Mouse (Mus musculus) cerebellum, adult 9-10 months (tissue): ENCODE results near the gene Pxt1.

ENCODE experiments used
- DNase-seq: peaks from one replicate; pipeline ENCODE4 v3.0.0; 2022

Gene Pxt1

GRCm38 (mm10) chr17:28913940-28914339 lies 29.7 kb downstream of the Pxt1 start:
- DNase-seq: no peak

GRCm38 (mm10) chr17:28913200-28913599 lies 30.4 kb downstream of the Pxt1 start:
- no peak for DNase-seq

DNA sequence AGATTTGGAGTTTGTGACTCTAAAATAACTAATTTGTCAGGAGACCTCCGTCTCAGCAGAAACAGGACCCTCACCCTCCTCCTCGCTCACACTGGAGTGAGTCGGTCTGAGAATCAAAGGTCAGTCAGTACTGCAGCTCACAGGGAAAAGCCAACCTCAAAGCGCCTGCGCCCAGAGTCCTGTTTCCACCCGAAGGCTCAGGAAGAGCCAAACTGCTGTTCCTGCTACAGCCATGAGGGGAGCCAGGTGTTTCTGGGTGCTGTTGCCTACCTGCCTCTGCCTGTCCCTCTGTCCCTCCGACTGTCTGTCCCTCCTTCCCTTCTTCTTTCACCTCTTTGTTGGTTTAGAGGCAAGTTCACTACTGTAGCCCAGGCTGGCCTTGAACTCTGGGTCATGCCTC lies 33.5 kb downstream of the Pxt1 start:
- no peak for DNase-seq

DNA sequence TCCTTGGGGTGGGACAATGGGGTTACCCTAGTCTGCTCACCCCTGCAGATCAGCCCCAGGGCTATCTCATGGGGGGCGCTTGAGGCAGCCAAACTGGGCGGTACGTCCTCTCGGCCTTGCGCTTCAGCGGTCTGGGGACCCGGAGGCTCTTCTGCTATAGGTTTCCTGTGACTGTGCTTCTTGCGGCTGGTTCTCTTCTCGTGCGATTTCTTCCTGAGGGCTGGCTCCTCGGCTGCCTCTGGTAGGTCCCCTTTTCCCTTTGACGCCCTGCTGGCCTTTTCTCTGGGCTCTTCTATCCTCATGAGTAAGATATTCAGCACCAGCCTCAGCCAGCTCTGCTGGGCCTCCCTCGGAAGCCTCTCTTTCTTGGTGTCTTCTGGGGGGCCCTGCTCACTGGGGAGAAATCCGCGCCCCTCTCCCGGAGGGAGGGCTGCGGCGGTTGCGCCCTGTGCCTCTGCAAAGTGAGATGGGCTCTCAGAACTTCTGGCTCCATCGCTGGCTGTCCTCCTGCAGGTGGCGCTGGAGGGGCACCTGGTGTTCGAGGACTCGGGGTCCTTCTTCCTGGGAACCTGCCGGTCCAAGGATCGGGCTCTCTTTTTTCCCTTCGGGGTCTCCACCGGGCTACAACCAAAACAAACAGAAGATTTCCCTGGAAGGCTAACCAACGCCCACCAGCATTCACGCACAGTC lies 34.2 kb downstream of the Pxt1 start:
- no peak for DNase-seq

GRCm38 (mm10) chr17:28907959-28908358 lies 35.7 kb downstream of the Pxt1 start:
- no peak for DNase-seq

- DNase-seq: no peak
Observed at GRCm38 (mm10) chr17:28905377-28905916, 38.2 kb downstream of the Pxt1 start.

GRCm38 (mm10) chr17:28904546-28905376 lies 38.9 kb downstream of the Pxt1 start:
- DNase-seq: peak; percentile 65

DNA sequence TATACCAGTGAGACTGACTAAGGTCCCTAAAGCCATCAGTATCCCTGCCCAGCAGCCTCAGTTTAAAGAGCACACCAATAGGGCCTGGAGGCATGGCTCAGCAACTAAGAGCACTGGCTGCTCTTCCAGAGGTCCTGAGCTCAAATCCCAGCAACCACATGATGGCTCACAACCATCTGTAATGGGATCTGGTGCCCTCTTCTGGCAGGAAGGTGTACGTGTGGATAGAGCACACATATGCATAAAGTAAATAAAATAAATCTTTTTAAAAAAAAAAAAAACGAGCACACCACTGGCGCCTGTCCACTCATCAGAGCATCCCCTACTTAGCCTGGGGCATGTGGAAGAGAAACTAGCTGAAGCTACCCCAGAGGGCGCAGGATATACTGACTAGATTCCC lies 42.1 kb downstream of the Pxt1 start:
- no peak for DNase-seq

GRCm38 (mm10) chr17:28899427-28899826 lies 44.2 kb downstream of the Pxt1 start:
- DNase-seq: peak; percentile 80

GRCm38 (mm10) chr17:28898249-28898648 lies 45.4 kb downstream of the Pxt1 start:
- no peak for DNase-seq

DNA sequence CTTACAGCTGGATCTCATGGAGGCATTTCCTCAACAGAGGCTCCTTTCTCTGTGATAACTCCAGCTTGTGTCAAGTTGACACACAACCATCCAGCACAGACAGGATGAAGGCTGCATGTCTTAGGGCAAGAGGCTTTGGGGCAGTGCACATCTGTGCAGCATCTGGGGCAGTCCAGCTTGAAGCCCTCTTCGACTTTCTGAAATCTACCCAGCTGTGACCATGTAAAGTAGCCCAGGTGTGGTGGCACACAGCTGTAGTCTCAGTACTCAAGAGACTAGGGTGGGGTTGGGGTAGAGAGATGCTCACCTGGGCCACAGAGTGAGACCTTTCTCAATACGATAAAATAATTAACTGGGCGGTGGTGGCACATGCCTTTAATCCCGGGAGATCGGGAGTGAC lies 45.8 kb downstream of the Pxt1 start:
- DNase-seq: no peak

- no peak for DNase-seq
Observed at GRCm38 (mm10) chr17:28896095-28896780, 47.4 kb downstream of the Pxt1 start.

- DNase-seq: no peak
Observed at GRCm38 (mm10) chr17:28895217-28895875, 48.3 kb downstream of the Pxt1 start.

DNA sequence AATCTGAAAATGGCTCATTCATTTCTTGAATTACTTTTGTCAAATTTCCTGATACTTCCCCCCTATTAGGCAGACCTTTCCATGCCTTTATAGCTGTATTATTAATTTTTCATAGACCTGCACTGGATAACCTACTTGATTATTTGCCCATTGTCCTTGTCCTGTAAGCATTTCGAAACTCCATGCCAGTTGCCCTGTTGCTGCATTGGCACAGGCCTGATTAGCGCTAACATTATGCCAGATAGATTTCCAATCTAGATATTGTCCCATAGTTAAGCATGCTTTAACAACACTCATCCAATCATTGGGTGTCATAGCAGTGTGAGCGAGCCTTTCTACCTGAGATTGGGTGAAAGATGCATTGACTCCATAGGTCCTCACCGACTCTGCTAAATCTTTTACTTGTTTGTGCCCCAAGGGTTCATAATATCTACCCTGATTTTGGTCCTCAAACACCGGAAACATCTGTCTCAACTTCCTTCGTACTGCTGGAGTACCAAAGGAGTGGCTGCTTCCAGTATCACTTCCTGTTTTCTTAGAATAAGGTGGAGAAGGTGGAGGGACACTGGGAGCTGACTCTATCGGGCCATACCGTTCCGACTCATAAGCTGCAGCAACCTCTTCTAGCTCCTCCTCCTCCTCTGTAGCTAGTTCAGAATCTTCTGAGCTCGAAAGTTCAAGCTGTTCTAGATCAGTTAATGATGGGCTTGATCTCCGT lies 49.4 kb downstream of the Pxt1 start:
- no peak for DNase-seq

GRCm38 (mm10) chr17:28886266-28886665 lies 57.4 kb downstream of the Pxt1 start:
- DNase-seq: no peak

GRCm38 (mm10) chr17:28885231-28885630 lies 58.4 kb downstream of the Pxt1 start:
- DNase-seq: no peak
